Mouse (Mus musculus) brain, embryonic 14.5 days (tissue): ENCODE results near the gene Myo16.

Experiments used
- CTCF ChIP-seq: fragments of 200-500 bp; IDR thresholded peaks from 2 replicates; pipeline ENCODE4 v1.5.1; 2012; ENCODE audit warnings: inconsistent platforms, mild to moderate bottlenecking, moderate library complexity, borderline replicate concordance; ENCODE audit not compliant: insufficient read depth, insufficient read length; ENCODE audit errors: extremely low read depth
- POLR2A ChIP-seq: fragments of 200-500 bp; IDR thresholded peaks from 2 replicates; pipeline ENCODE4 v1.6.1; 2012; ENCODE audit warnings: mild to moderate bottlenecking, inconsistent platforms, borderline replicate concordance; ENCODE audit not compliant: poor library complexity, insufficient read depth, insufficient read length, severe bottlenecking; ENCODE audit errors: extremely low read depth

GRCm38 (mm10) chr8:10681926-10682325 is 528.2 kb downstream of the Myo16 start:
- no peak for TF ChIP-seq CTCF
- TF ChIP-seq POLR2A = no peak
